Mouse (Mus musculus): Measurements from ENCODE around the gene Igsf3. TPM values are rescaled to one million over a fixed set of nuclear protein-coding genes. Genes with fewer than 3 reads are reported as not detected.

The Igsf3 gene
- polyA plus RNA-seq, 1 experiment from 2014 or later: 28.1 TPM

DNA sequence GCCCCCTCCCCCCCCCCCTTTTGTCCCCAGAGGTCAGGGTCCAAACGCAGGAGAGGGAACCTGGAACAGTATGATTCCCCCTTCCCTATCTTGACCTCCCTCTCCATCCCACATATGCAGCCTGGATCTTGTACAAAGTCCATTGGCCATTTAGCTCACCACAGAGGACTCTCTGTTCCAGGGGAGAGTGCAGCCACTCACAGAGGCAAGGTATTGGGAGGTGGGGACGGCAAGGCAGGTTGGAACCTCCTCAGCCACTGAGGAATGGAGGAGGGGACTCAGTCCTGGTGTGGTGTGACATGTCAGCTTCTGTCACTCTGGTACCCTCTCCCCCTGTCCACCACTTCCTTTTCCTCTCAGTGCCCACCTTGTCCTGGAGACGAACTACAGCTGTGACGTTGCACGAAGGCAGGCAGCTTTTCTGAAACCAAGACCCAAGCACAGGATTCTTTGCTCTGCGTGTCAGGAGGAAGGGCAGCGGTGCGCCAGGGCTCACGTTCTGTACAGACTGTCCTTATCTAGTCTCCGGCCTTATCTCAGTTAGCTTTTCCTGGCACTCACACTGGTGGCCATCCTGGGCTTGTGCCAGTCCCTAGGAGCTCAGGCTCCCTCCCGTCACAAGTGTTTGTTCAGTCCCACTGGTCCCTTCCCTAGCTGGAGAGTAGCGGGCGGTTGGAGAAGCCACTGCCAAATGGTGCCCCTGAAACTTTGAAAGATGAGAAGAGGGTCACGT lies 130.3 kb downstream of the Igsf3 start:
- 0 out of 2 replicates have a peak, but pooled peaks cover 2% of the 10 kb centered on the region for H3K9me3 ChIP-seq (ENCODE audit: control insufficient read depth, low read length)
- peak; percentile 79 for ATAC-seq (ENCODE audit: insufficient number of reproducible peaks, insufficient read depth, low FRiP score, low read depth)
- no peaks in the 10 kb centered on the region for H3K27me3 ChIP-seq (ENCODE audit: control insufficient read depth, insufficient read depth, low read length)
- WGBS: 3% methylated on average over 14 of the region's 14 CpGs
- H3K4me3 ChIP-seq (ENCODE audit: control insufficient read depth in 1 of 2, insufficient read depth in 1 of 2, low read depth in 1 of 2, low read length in 2 of 2): no peak overlapping the region
- H3K27ac ChIP-seq (replicated peaks in 1 of 2; ENCODE audit: control insufficient read depth in 1 of 2, insufficient read depth in 1 of 2, low read depth in 2 of 2, low read length in 2 of 2): peak overlapping the region; percentile 79 to 91
- peak overlapping the region; percentile 66 for H3K9ac ChIP-seq (ENCODE audit: low read length)
- H3K36me3 ChIP-seq (ENCODE audit: control insufficient read depth, insufficient read depth, low read length): no peaks in the 10 kb centered on the region
- peak overlapping the region; percentile 53 for H3K4me2 ChIP-seq (ENCODE audit: low read length)
- H3K4me1 ChIP-seq (ENCODE audit: control insufficient read depth in 2 of 2, insufficient read depth in 2 of 2, low read length in 2 of 2): peaks cover 26 to 30% of the 10 kb centered on the region in 2 experiments

- 0 out of 2 replicates have a peak, but pooled peaks cover 2% of the 10 kb centered on the region for H3K9me3 ChIP-seq (ENCODE audit: control insufficient read depth, low read length)
- ATAC-seq (ENCODE audit: insufficient number of reproducible peaks, insufficient read depth, low FRiP score, low read depth): no peak
- H3K36me3 ChIP-seq (ENCODE audit: control insufficient read depth, insufficient read depth, low read length): no peaks in the 10 kb centered on the region
- H3K27me3 ChIP-seq (ENCODE audit: control insufficient read depth, insufficient read depth, low read length): no peaks in the 10 kb centered on the region
- 21% methylated on average over 3 of the region's 3 CpGs for WGBS
- peaks cover 26% of the 10 kb centered on the region in 2 experiments for H3K4me1 ChIP-seq (ENCODE audit: control insufficient read depth in 2 of 2, insufficient read depth in 2 of 2, low read length in 2 of 2)
- H3K27ac ChIP-seq (replicated peaks in 1 of 2; ENCODE audit: control insufficient read depth in 1 of 2, insufficient read depth in 1 of 2, low read depth in 2 of 2, low read length in 2 of 2): peak overlapping the region; percentile 79 to 91
- peak overlapping the region; percentile 66 for H3K9ac ChIP-seq (ENCODE audit: low read length)
- no peak overlapping the region for H3K4me3 ChIP-seq (ENCODE audit: control insufficient read depth in 1 of 2, insufficient read depth in 1 of 2, low read depth in 1 of 2, low read length in 2 of 2)
- peak overlapping the region; percentile 53 for H3K4me2 ChIP-seq (ENCODE audit: low read length)
Observed at GRCm38 (mm10) chr3:101507766-101508165, 130.9 kb downstream of the Igsf3 start.

DNA sequence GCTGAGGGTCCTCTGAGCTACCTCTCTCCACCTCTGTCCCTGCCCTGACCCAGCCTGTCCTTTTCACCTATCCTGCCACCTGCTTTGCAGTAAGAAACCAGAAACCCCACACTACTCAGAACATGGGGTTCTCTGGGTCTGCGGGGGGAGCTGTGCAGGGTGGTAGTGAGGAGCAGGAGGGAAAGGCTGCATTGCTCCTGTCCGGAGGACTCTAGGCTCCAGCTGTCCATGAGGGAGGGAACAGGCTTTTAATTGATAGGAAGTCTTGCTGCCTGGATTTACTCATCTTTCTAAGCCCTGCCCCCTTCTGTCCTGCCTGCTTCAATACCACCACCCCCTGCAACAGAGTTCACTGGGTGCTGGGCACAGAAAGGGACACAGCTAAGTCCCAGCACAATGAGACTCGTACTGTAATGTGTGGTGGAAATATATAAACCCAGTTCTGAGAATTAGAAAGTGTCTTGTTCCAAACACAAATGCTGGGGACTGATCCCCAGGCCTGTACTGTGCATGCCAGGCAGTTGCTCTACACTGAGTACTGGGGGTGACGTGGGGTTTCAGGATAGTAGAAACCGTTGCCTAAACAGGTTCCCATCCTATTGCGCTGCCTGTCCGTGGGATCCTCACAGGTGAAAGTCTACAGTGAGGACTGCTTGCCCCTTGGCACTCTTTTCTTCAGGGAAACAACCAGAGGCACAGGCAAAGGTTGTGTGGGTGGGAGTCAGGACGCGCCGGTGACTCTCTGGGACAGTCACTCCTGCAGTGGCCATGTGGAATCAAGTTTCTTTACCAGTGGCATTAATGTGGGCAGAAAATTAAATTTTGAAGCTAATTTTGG lies 133.0 kb downstream of the Igsf3 start:
- no peak for ATAC-seq (ENCODE audit: insufficient number of reproducible peaks, insufficient read depth, low FRiP score, low read depth)
- WGBS: 82% methylated on average over 10 of the region's 10 CpGs
- H3K9ac ChIP-seq (ENCODE audit: low read length): no peak overlapping the region; the same call in 1 of the 2 replicates
- no peaks in the 10 kb centered on the region for H3K36me3 ChIP-seq (ENCODE audit: control insufficient read depth, insufficient read depth, low read length)
- no peak overlapping the region for H3K4me3 ChIP-seq (ENCODE audit: control insufficient read depth in 1 of 2, insufficient read depth in 1 of 2, low read depth in 1 of 2, low read length in 2 of 2)
- H3K9me3 ChIP-seq (ENCODE audit: control insufficient read depth, low read length): 0 out of 2 replicates have a peak, but pooled peaks cover 2% of the 10 kb centered on the region
- H3K27me3 ChIP-seq (ENCODE audit: control insufficient read depth, insufficient read depth, low read length): no peaks in the 10 kb centered on the region
- peaks cover 26 to 29% of the 10 kb centered on the region in 2 experiments for H3K4me1 ChIP-seq (ENCODE audit: control insufficient read depth in 2 of 2, insufficient read depth in 2 of 2, low read length in 2 of 2)
- H3K4me2 ChIP-seq (ENCODE audit: low read length): no peak overlapping the region
- H3K27ac ChIP-seq (replicated peaks in 1 of 2; ENCODE audit: control insufficient read depth in 1 of 2, insufficient read depth in 1 of 2, low read depth in 2 of 2, low read length in 2 of 2): 0 out of 4 replicates have a peak overlapping the region, but pooled peaks have one; percentile 11 to 14

DNA sequence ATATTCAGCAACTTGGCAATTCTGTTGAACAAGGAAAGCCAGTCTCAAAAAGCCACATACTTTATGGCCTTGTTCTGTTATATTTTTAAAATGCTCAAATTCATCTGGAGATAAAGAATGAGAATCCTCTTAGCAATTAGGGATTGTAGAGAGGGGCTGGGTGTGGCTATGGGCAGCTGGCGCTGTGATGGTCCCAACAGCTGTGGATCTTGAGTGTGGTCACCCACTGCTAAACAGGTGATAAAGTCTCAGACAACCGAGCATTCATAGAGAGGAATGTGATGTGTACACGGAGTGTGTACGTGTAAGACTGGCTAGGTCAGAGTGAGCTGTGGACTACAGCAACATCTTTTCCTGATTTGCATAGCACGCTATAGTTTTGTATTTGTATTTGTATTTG lies 133.7 kb downstream of the Igsf3 start:
- Histone ChIP-seq H3K27ac (replicated peaks in 1 of 2; ENCODE audit: control insufficient read depth in 1 of 2, insufficient read depth in 1 of 2, low read depth in 2 of 2, low read length in 2 of 2) (no peak overlapping the region), H3K27me3 (ENCODE audit: control insufficient read depth, insufficient read depth, low read length) (no peaks in the 10 kb centered on the region), H3K9ac (ENCODE audit: low read length) (no peak overlapping the region), H3K4me3 (ENCODE audit: control insufficient read depth in 1 of 2, insufficient read depth in 1 of 2, low read depth in 1 of 2, low read length in 2 of 2) (no peak overlapping the region), H3K36me3 (ENCODE audit: control insufficient read depth, insufficient read depth, low read length) (no peaks in the 10 kb centered on the region), H3K4me2 (ENCODE audit: low read length) (no peak overlapping the region), H3K4me1 (ENCODE audit: control insufficient read depth in 2 of 2, insufficient read depth in 2 of 2, low read length in 2 of 2) (peaks cover 26 to 29% of the 10 kb centered on the region in 2 experiments), H3K9me3 (ENCODE audit: control insufficient read depth, low read length) (0 out of 2 replicates have a peak, but pooled peaks cover 2% of the 10 kb centered on the region)
- ATAC-seq (ENCODE audit: insufficient number of reproducible peaks, insufficient read depth, low FRiP score, low read depth): no peak
- WGBS: 72% methylated on average over 5 of the region's 5 CpGs

Other genes starting within 250 kb of the Igsf3 start
- gene Cd2, start 89.1 kb upstream of the Igsf3 start, polyA plus RNA-seq (2014; fragmentation: Nextera tagmentation; extraction: Ambion mirVana): not detected in 2 replicates
- 486 and 537 TPM in 2 replicates for gene Atp1a1, start 227.6 kb downstream of the Igsf3 start, polyA plus RNA-seq (2014; fragmentation: Nextera tagmentation; extraction: Ambion mirVana)